Mouse (Mus musculus) spleen, adult 2 months (tissue): ENCODE results near the gene Tspyl4. TPM values are rescaled to one million over a fixed set of nuclear protein-coding genes. Genes with fewer than 3 reads are reported as not detected.

Source experiments
- DNase-seq, 2 experiments: peaks; one replicate each; pipeline versions ENCODE4 v3.0.0 to v3.0.0-alpha.2; 2012 to 2021; ENCODE audit warnings: low spot score in 2 of 2, low read depth in 1 of 2
- H3K27ac ChIP-seq: fragments of 200-500 bp; 2 replicates; pipeline ENCODE4 v1.5.1; 2012; ENCODE audit warnings: low read length, inconsistent platforms; ENCODE audit not compliant: insufficient read depth
- H3K27me3 ChIP-seq: fragments of 200-500 bp; 2 replicates; pipeline ENCODE4 v1.6.1; 2012; ENCODE audit warnings: mild to moderate bottlenecking, moderate library complexity, low read length, inconsistent platforms; ENCODE audit not compliant: control insufficient read depth, insufficient read depth
- H3K36me3 ChIP-seq: fragments of 200-500 bp; 2 replicates; pipeline ENCODE4 v1.6.1; 2012; ENCODE audit warnings: mild to moderate bottlenecking, low read length, inconsistent platforms; ENCODE audit not compliant: control insufficient read depth, insufficient read depth
- H3K4me1 ChIP-seq: fragments of 200-500 bp; 2 replicates; pipeline ENCODE4 v1.6.1; 2011; ENCODE audit warnings: inconsistent platforms; ENCODE audit not compliant: control insufficient read depth, insufficient read depth, insufficient read length
- H3K4me3 ChIP-seq: fragments of 200-500 bp; 2 replicates; pipeline ENCODE4 v1.5.1; 2011; ENCODE audit warnings: mild to moderate bottlenecking, inconsistent platforms; ENCODE audit not compliant: insufficient read depth, insufficient read length; ENCODE audit errors: extremely low read depth
- CTCF ChIP-seq: fragments of 200-500 bp; IDR thresholded peaks from 2 replicates; pipeline ENCODE4 v1.5.1; 2011; ENCODE audit warnings: mild to moderate bottlenecking, inconsistent platforms; ENCODE audit not compliant: insufficient read depth, insufficient read length, insufficient replicate concordance; ENCODE audit errors: extremely low read depth
- POLR2A ChIP-seq: fragments of 200-500 bp; IDR thresholded peaks from 2 replicates; pipeline ENCODE4 v1.6.1; 2011; ENCODE audit warnings: low read depth, low read length, inconsistent platforms
- WGBS: fragments of 180-500 bp; shearing (Covaris S2); methylation state at CpG from one replicate; pipeline ENCODE4 v1.1.7; 2018; 5-methylcytosine and 5-hydroxymethylcytosine counted together
- polyA plus RNA-seq: library from polyadenylated mRNA; depleted of rRNA; stranded (reverse); fragments of >200 nt; gene quantifications from 2 replicates; pipeline ENCODE4 v1.2.3, GENCODE M21; 2012

The Tspyl4 gene
- polyA plus RNA-seq, 1 experiment, result 4.0 TPM

DNA sequence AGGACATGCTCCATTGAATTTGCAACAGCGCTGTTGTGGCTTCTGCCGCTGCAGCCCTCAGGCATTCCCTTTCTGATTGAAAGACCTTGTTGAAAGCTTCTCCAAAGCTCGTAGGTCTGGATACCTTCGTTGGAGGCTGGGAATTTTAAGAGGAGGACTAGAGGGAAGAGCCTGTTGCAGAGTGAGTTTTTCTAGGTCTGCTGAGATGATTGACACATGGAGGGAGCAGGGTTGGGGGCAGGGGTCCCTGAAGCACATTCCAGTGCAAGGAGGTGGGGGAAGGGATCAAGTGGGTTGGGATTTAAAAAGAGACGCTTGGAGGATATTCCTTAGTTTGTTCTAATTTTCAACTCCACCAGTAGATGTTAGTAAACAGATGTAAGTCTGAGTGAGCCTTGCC lies 3.1 kb downstream of the Tspyl4 start:
- Histone ChIP-seq H3K36me3 (peaks cover 2% of the 10 kb centered on the region; the same call in 1 of the 2 replicates), H3K4me3 (no peak overlapping the region), H3K27me3 (no peaks in the 10 kb centered on the region), H3K27ac (no peak overlapping the region), H3K4me1 (peaks cover 12% of the 10 kb centered on the region; the same call in 1 of the 2 replicates)
- TF ChIP-seq CTCF (no peak), POLR2A (no peak)
- no peak for DNase-seq
- 84% methylated on average over 5 of the region's 5 CpGs for WGBS

DNA sequence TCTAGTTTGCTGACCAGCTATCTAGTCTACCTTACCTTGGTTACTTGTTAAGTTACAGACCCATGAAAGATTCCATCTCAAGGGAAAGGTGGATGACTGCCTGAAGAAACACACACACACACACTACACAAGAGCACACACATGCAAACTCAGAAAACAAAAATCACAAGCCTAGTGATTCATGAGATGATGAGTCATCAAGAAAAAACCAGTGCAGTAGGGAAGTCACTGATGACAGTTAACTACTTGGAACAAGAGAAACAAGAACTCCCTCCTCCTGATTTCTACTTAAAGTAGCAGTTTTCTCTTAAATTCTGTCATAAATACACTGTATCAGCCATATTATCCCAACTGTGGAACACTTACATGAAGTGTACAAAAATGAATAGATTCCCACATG lies 9.8 kb downstream of the Tspyl4 start:
- no peak for DNase-seq
- Histone ChIP-seq H3K4me3 (no peak overlapping the region), H3K36me3 (peaks cover 4% of the 10 kb centered on the region; the same call in 1 of the 2 replicates), H3K4me1 (no peaks in the 10 kb centered on the region), H3K27me3 (no peaks in the 10 kb centered on the region), H3K27ac (no peak overlapping the region)
- TF ChIP-seq POLR2A (no peak), CTCF (no peak)

DNA sequence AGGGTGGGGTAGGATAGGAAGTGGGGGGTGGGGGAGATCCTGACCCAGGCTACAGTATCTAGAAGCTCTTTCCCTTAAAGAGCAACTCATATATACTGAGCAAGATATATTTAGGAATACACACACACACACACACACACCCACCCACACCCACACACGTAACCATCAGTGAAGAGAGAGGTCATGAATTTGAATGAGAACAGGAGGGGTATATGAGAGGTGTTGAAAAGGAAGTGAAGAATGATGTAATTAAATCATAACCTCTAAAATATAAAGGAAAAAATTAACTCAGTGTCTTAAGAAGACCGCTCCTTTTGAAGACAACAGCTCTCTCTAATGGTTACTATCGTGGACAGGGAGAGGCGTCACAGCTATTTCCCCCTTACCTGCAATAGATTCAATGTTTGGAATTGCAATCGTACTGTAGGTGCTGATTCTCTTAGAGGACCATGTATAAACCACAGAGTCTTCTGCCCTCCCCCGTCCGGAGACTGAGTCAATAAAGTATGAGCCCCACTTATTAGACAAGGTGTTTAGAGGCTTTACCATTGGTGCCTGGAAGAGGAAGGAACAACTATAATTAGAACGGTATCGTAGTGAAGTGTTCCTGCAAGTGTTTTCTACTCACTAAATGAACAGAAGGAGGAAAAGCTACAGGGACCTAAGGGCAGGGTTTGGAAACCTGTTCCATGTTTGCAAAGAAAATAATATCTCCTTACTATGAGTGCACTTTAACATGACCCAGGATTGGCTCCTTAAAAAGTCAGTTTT lies 12.9 kb downstream of the Tspyl4 start:
- TF ChIP-seq CTCF (no peak), POLR2A (no peak)
- peaks cover 4% of the 10 kb centered on the region for H3K36me3 ChIP-seq
- H3K27ac ChIP-seq, result no peak overlapping the region
- no peaks in the 10 kb centered on the region for H3K4me1 ChIP-seq
- no peak overlapping the region for H3K4me3 ChIP-seq
- WGBS, result 59% methylated on average over 9 of the region's 9 CpGs
- no peaks in the 10 kb centered on the region for H3K27me3 ChIP-seq
- no peak for DNase-seq

DNA sequence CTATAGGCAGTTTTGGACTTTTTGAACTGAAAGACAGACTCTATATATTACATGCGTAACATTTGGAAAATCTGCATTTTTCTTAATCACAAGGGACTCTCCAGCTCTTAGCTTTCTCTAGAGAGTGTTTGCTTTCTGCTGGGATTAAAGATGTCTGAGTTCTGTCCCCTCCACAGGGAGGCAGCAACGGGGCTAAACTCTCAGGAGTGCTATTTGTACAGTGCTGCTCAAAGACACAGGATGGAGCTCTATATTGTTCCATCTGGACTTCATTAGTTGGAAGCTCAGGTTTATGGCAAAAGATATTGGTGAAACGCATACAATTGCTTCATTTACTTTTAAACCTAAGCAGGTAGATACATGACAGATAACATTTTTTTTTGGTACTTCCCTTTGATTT lies 15.3 kb downstream of the Tspyl4 start:
- Histone ChIP-seq H3K4me3 (no peak overlapping the region), H3K27me3 (no peaks in the 10 kb centered on the region), H3K4me1 (no peaks in the 10 kb centered on the region; the same call in 1 of the 2 replicates), H3K27ac (no peak overlapping the region), H3K36me3 (peaks cover 4% of the 10 kb centered on the region)
- DNase-seq, result no peak
- 81% methylated on average over 3 of the region's 3 CpGs for WGBS
- TF ChIP-seq POLR2A, result no peak
- no peak for TF ChIP-seq CTCF

DNA sequence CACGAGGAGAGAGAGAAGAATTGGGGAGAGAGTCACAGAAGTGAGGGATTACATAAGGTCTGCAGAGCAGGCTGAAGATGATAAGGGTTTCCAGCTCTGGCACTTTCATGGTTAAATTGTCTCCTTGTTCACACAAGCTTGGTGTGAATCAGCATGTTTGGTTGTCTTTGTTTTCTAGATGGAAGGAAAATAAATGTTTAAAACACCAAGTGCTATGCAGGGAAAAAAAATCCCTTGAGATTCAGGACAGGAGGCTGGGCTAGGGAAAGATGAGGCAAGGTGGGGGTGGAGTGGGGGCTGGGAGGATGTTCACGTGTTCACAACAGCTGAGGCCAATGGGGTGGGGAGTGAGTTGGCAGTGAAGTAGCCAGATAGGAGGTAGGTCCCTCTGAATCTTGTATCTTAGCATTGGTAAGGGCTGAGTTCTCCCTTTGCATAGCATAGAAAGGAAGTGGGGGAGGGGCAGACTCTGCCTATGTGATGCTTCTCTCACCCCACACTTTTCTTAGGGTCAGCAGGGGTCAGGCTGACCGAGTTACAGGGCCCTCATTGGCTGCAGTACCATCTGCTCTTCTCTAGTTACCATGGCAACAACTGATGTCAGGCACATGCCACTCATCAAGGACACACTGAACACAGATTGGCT lies 19.5 kb downstream of the Tspyl4 start:
- no peak overlapping the region for H3K27ac ChIP-seq
- H3K4me1 ChIP-seq, result no peaks in the 10 kb centered on the region; the same call in 1 of the 2 replicates
- WGBS, result 46% methylated on average over 3 of the region's 3 CpGs
- no peak overlapping the region for H3K4me3 ChIP-seq
- DNase-seq, result no peak
- no peaks in the 10 kb centered on the region for H3K27me3 ChIP-seq
- H3K36me3 ChIP-seq, result peaks cover 6% of the 10 kb centered on the region
- no peak for TF ChIP-seq CTCF
- TF ChIP-seq POLR2A, result no peak

DNA sequence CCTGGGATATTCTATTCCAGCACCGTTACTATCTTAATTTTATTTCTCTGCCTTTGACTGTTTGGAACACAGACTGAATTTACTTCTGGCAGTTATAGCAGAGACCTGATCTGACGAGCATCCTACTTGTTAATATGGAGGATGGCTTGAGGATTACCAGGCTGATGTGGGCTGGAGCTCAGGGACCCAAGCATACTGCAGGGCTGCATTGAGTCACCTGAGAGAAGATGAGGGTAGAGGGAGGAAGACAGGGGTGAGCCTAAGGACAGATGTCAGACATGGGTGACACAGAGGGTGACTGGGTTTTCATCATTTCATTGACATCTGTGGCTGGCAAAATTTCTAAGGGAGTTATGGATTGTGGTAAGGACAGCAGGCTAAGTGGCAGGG lies 20.0 kb downstream of the Tspyl4 start:
- Histone ChIP-seq H3K4me3 (no peak overlapping the region), H3K36me3 (peaks cover 10% of the 10 kb centered on the region), H3K27me3 (no peaks in the 10 kb centered on the region), H3K4me1 (no peaks in the 10 kb centered on the region; the same call in 1 of the 2 replicates), H3K27ac (no peak overlapping the region)
- no peak for TF ChIP-seq POLR2A
- no peak for TF ChIP-seq CTCF
- 87% methylated on average over 2 of the region's 2 CpGs for WGBS
- DNase-seq, result no peak

DNA sequence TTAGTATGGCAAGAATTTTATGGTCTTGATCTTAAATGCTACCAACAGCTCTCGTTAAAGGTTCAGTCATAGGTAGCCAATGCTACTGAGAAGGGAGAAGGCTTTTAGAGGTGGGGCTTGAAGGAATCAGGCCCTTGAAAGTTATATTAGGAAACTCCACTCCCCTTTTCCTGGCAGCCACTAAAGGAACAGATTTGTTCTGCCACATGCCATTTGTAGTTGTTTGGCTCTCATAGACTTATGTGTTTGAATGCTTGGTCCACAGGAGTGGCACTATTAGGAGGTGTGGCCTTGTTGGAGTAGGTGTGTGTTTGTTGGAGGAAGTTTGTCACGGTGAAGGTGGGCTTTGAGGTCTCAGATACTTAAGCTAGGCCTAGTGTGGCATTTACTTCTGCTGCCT lies 23.6 kb downstream of the Tspyl4 start:
- WGBS, result 81% methylated on average over 2 of the region's 2 CpGs
- DNase-seq, result no peak
- no peak overlapping the region for H3K4me3 ChIP-seq
- no peaks in the 10 kb centered on the region; the same call in 1 of the 2 replicates for H3K4me1 ChIP-seq
- H3K36me3 ChIP-seq, result peaks cover 9% of the 10 kb centered on the region
- H3K27me3 ChIP-seq, result no peaks in the 10 kb centered on the region
- no peak for TF ChIP-seq POLR2A
- TF ChIP-seq CTCF, result no peak
- H3K27ac ChIP-seq, result no peak overlapping the region
